Comparison of ENCODE assay signal across 18 mouse cellular contexts in genomic region chr8:110696051-110696450, GRCm38 (mm10). TPM values are rescaled to one million over a fixed set of nuclear protein-coding genes. Genes with fewer than 3 reads are reported as not detected.
DNase-seq lines count a peak whose midpoint lies in the region; ATAC-seq and TF ChIP-seq lines count a peak whose summit lies in the region.
"Had no signal": no experiment of that assay in that cellular context is flagged by ENCODE, and none has a peak within 500 bp of the region (broad histone marks: within the 10 kb centered on the region; RNA-seq: fewer than 3 reads in every experiment).

No protein-coding gene starts in this region.

- no peaks in the 10 kb centered on the region for H3K9me3 ChIP-seq in heart, embryonic 11.5 days (replicated peaks; ENCODE audit: control insufficient read depth, low read length)
- no peaks in the 10 kb centered on the region for H3K9me3 ChIP-seq in hindbrain, embryonic 15.5 days
- H3K9me3 ChIP-seq in hindbrain, embryonic 14.5 days (ENCODE audit: control insufficient read depth, low read length) = no peaks in the 10 kb centered on the region
- H3K9me3 ChIP-seq in lung, postnatal 0 days (ENCODE audit: low read length) = no peaks in the 10 kb centered on the region
- H3K9me3 ChIP-seq: embryonic facial prominence, embryonic 12.5 days had no signal

- no peak overlapping the region for H3K4me3 ChIP-seq in heart, embryonic 11.5 days (ENCODE audit: low read depth, low read length)
- H3K4me3 ChIP-seq in hindbrain, embryonic 15.5 days = no peak overlapping the region
- H3K4me3 ChIP-seq in hindbrain, embryonic 14.5 days (replicated peaks; ENCODE audit: low read length) = no peak overlapping the region
- H3K4me3 ChIP-seq in lung, postnatal 0 days (ENCODE audit: low read depth, low read length) = no peak overlapping the region
- H3K4me3 ChIP-seq: embryonic facial prominence, embryonic 12.5 days; myocyte had no signal

- no peak for ATAC-seq in heart, embryonic 11.5 days (replicated peaks; ENCODE audit: insufficient number of reproducible peaks, low FRiP score, low TSS enrichment)
- ATAC-seq in hindbrain, embryonic 15.5 days (ENCODE audit: low FRiP score, low read depth) = no peak
- ATAC-seq in hindbrain, embryonic 14.5 days (ENCODE audit: low FRiP score) = no peak
- peak; percentile 63 for ATAC-seq in lung, postnatal 0 days
- ATAC-seq: forebrain, embryonic 14.5 days had no signal

- H3K27ac ChIP-seq in heart, embryonic 11.5 days (ENCODE audit: low read depth, low read length) = no peak overlapping the region
- peak overlapping the region; percentile 75 for H3K27ac ChIP-seq in hindbrain, embryonic 15.5 days (replicated peaks)
- H3K27ac ChIP-seq in hindbrain, embryonic 14.5 days = no peak overlapping the region
- H3K27ac ChIP-seq in lung, postnatal 0 days (ENCODE audit: low read length) = peak overlapping the region; percentile 47; the same call in 1 of the 2 replicates
- H3K27ac ChIP-seq: liver, embryonic 14.5 days had no signal

- no peak for TF ChIP-seq CTCF in lung, postnatal 0 days (IDR thresholded peaks at IDR 0.05)

- 83% methylated on average over 4 of the region's 4 CpGs for WGBS in heart, embryonic 11.5 days (ENCODE audit: insufficient replicate concordance)
- WGBS in hindbrain, embryonic 15.5 days = 85% methylated on average over 4 of the region's 4 CpGs
- WGBS in hindbrain, embryonic 14.5 days = 89% methylated on average over 4 of the region's 4 CpGs
- WGBS in lung, postnatal 0 days = 71% methylated on average over 4 of the region's 4 CpGs

- no peak overlapping the region for H3K4me2 ChIP-seq in heart, embryonic 11.5 days
- no peak overlapping the region for H3K4me2 ChIP-seq in hindbrain, embryonic 15.5 days
- H3K4me2 ChIP-seq in hindbrain, embryonic 14.5 days (replicated peaks) = no peak overlapping the region
- no peak overlapping the region for H3K4me2 ChIP-seq in lung, postnatal 0 days (replicated peaks; ENCODE audit: low read depth, low read length)
- H3K4me2 ChIP-seq: embryonic facial prominence, embryonic 12.5 days had no signal

- no peak for DNase-seq in heart, adult 9 months (ENCODE audit: low spot score in 2 of 2)
- DNase-seq in hindbrain, embryonic 14.5 days (ENCODE audit: low spot score) = no peak
- peak; percentile 60 for DNase-seq in lung, postnatal 0 days (ENCODE audit: low spot score)
- DNase-seq in lung, postnatal 14 days = no peak
- DNase-seq in lung, postnatal 36 days = peak; percentile 63
- DNase-seq in ovary, adult 18-20 months (ENCODE audit: low spot score) = no peak
- DNase-seq: adrenal gland, postnatal 36 days; gastrocnemius, postnatal 36 days; kidney, adult 8-10 months; midbrain, embryonic 14.5 days; right cerebral cortex, postnatal 4 days; thymus, adult 2 months had no signal

- no peaks in the 10 kb centered on the region for H3K27me3 ChIP-seq in heart, embryonic 11.5 days (ENCODE audit: control insufficient read depth, insufficient read depth, low read length)
- H3K27me3 ChIP-seq in hindbrain, embryonic 15.5 days = no peaks in the 10 kb centered on the region
- H3K27me3 ChIP-seq in hindbrain, embryonic 14.5 days (ENCODE audit: control insufficient read depth, insufficient read depth, low read length) = no peaks in the 10 kb centered on the region
- no peaks in the 10 kb centered on the region for H3K27me3 ChIP-seq in lung, postnatal 0 days (replicated peaks; ENCODE audit: insufficient read depth, low read length)
- H3K27me3 ChIP-seq: embryonic facial prominence, embryonic 12.5 days had no signal

- H3K4me1 ChIP-seq in heart, embryonic 11.5 days (ENCODE audit: control insufficient read depth, insufficient read depth, low read length) = peaks cover 9% of the 10 kb centered on the region
- peaks cover 29% of the 10 kb centered on the region for H3K4me1 ChIP-seq in hindbrain, embryonic 15.5 days (replicated peaks)
- H3K4me1 ChIP-seq in hindbrain, embryonic 14.5 days (replicated peaks; ENCODE audit: control insufficient read depth, insufficient read depth, low read length) = peaks cover 7% of the 10 kb centered on the region
- H3K4me1 ChIP-seq in lung, postnatal 0 days (ENCODE audit: insufficient read depth, low read depth, low read length) = peaks cover 23% of the 10 kb centered on the region
- H3K4me1 ChIP-seq: embryonic facial prominence, embryonic 12.5 days had no signal

- TF ChIP-seq EP300 in lung, postnatal 0 days (IDR thresholded peaks at IDR 0.05) = no peak

- H3K36me3 ChIP-seq in heart, embryonic 11.5 days (ENCODE audit: control insufficient read depth, insufficient read depth, low read length) = no peaks in the 10 kb centered on the region
- H3K36me3 ChIP-seq in hindbrain, embryonic 15.5 days = no peaks in the 10 kb centered on the region
- peaks cover 7% of the 10 kb centered on the region; the same call in 1 of the 2 replicates for H3K36me3 ChIP-seq in hindbrain, embryonic 14.5 days (replicated peaks; ENCODE audit: control insufficient read depth, insufficient read depth)
- H3K36me3 ChIP-seq in lung, postnatal 0 days (ENCODE audit: insufficient read depth, low read length) = no peaks in the 10 kb centered on the region

- 0 out of 2 replicates have a peak overlapping the region, but pooled peaks have one; percentile 49 for H3K9ac ChIP-seq in heart, embryonic 11.5 days (ENCODE audit: low read depth, low read length)
- H3K9ac ChIP-seq in hindbrain, embryonic 15.5 days = no peak overlapping the region
- H3K9ac ChIP-seq in hindbrain, embryonic 14.5 days = no peak overlapping the region
- H3K9ac ChIP-seq in lung, postnatal 0 days (replicated peaks; ENCODE audit: low read depth) = no peak overlapping the region
- H3K9ac ChIP-seq: embryonic facial prominence, embryonic 12.5 days; liver, embryonic 14.5 days had no signal

RNA-seq across cellular contexts. Expression of gene Mtss1l, which starts 25.2 kb away (rescaled TPM):
- polyA plus RNA-seq in heart, embryonic 11.5 days (2014; fragmentation: Nextera tagmentation; extraction: Ambion mirVana) = 9.2 and 9.5 TPM in 2 replicates
- 51.8 and 62.3 TPM in 2 replicates for polyA plus RNA-seq in hindbrain, embryonic 15.5 days (2015; fragmentation: Nextera tagmentation; extraction: Ambion mirVana)
- 32.9 and 36.3 TPM in 2 replicates for polyA plus RNA-seq in hindbrain, embryonic 14.5 days (2014; fragmentation: Nextera tagmentation; extraction: Ambion mirVana)
- polyA plus RNA-seq in lung, postnatal 0 days (2015; fragmentation: Nextera tagmentation; extraction: Ambion mirVana) = 13.8 and 16.6 TPM in 2 replicates

Comparison
In these comparisons a context has a peak if more than half of its experiments do, and no peak if none do; other contexts are left out.
1. H3K27ac ChIP-seq: peak in hindbrain, embryonic 15.5 days (single experiment) and lung, postnatal 0 days (single experiment); none in heart, embryonic 11.5 days (single experiment) and hindbrain, embryonic 14.5 days (single experiment).
2. DNase-seq: peak in lung, postnatal 0 days (single experiment) and lung, postnatal 36 days (single experiment); none in heart, adult 9 months (0 of 2), hindbrain, embryonic 14.5 days (single experiment), lung, postnatal 14 days (single experiment) and ovary, adult 18-20 months (single experiment).